Mouse (Mus musculus) CH12.LX (cell line): ENCODE measurements at regions not wholly inside any gene's neighbourhood (a gene's known extent, or its start where the extent isn't known, plus 50 kb on each side); places are given as distances from the start of the nearest gene placed in this dataset.

Experiments used
- DNase-seq: peaks from one replicate; pipeline ENCODE4 v3.0.0-alpha.2; 2013; ENCODE audit errors: extremely low read depth
- H3K27ac ChIP-seq: 2 replicates; pipeline ENCODE4 v1.5.1; 2012; ENCODE audit warnings: low read depth, mild to moderate bottlenecking, control low read depth, moderate library complexity; ENCODE audit not compliant: insufficient read depth
- H3K27me3 ChIP-seq: replicated peaks from 2 replicates; pipeline ENCODE3; 2012; ENCODE audit warnings: inconsistent platforms
- H3K36me3 ChIP-seq, 2 experiments: replicated peaks in 1 of 2; 2 replicates each; pipeline versions ENCODE3 to v1.6.1; 2012; ENCODE audit warnings: inconsistent platforms in 1 of 2, low read length in 1 of 2, mild to moderate bottlenecking in 1 of 2, mixed read lengths in 1 of 2, moderate library complexity in 1 of 2; ENCODE audit not compliant: control insufficient read depth in 1 of 2, insufficient read depth in 1 of 2
- H3K4me1 ChIP-seq, 2 experiments: 2 replicates each; pipeline ENCODE4 v1.6.1; 2012; ENCODE audit warnings: inconsistent platforms in 1 of 2, moderate library complexity in 1 of 2; ENCODE audit not compliant: insufficient read depth in 2 of 2, control insufficient read depth in 1 of 2
- H3K4me2 ChIP-seq: 2 replicates; pipeline ENCODE4 v1.6.1; 2012; ENCODE audit warnings: low read depth, mild to moderate bottlenecking, control low read depth; ENCODE audit not compliant: poor library complexity, insufficient read depth, severe bottlenecking
- H3K4me3 ChIP-seq, 3 experiments: fragments of 150-350 bp in 1 of 3; sonication (generic) in 1 of 3; replicated peaks in 1 of 3; 2 replicates each; pipeline versions ENCODE3 to v1.5.1; 2011 to 2012; ENCODE audit warnings: low read depth in 2 of 3, low read length in 2 of 3, mild to moderate bottlenecking in 2 of 3, moderate library complexity in 2 of 3, control low read depth in 1 of 3, improper control_type of control experiment in 1 of 3, inconsistent platforms in 1 of 3, mixed read lengths in 1 of 3; ENCODE audit not compliant: poor library complexity in 1 of 3
- H3K79me2 ChIP-seq: replicated peaks from 2 replicates; pipeline ENCODE4 v1.6.1; 2012; ENCODE audit warnings: mild to moderate bottlenecking, moderate library complexity; ENCODE audit not compliant: control insufficient read depth, poor library complexity, insufficient read depth, severe bottlenecking; ENCODE audit errors: extremely low read depth
- H3K9ac ChIP-seq: 2 replicates; pipeline ENCODE4 v1.6.1; 2012; ENCODE audit warnings: low read depth, mild to moderate bottlenecking, control low read depth, moderate library complexity; ENCODE audit not compliant: insufficient read depth
- H3K9me3 ChIP-seq: replicated peaks from 2 replicates; pipeline ENCODE3; 2012; ENCODE audit warnings: low read length, inconsistent platforms, mixed read lengths
- BHLHE40 ChIP-seq: IDR thresholded peaks from 2 replicates; pipeline ENCODE4 v1.6.1; 2011; ENCODE audit warnings: mild to moderate bottlenecking, low read depth, low read length, improper control_type of control experiment
- CHD2 ChIP-seq: IDR thresholded peaks from 2 replicates; pipeline ENCODE4 v1.6.1; 2011; ENCODE audit warnings: low read length, improper control_type of control experiment
- CTCF ChIP-seq, 2 experiments: IDR thresholded peaks in 1 of 2; conservative IDR thresholded peaks in 1 of 2; 2 replicates each; pipeline ENCODE4 v1.5.1; 2011 to 2012; ENCODE audit warnings: low read depth in 2 of 2, low read length in 2 of 2, improper control_type of control experiment in 1 of 2, inconsistent platforms in 1 of 2, mild to moderate bottlenecking in 1 of 2, moderate library complexity in 1 of 2
- ELF1 ChIP-seq: IDR thresholded peaks from 2 replicates; pipeline ENCODE4 v1.6.1; 2014; ENCODE audit warnings: low read depth, mild to moderate bottlenecking, inconsistent platforms, low read length, improper control_type of control experiment
- EP300 ChIP-seq: IDR thresholded peaks from 2 replicates; pipeline ENCODE4 v1.6.1; 2011; ENCODE audit warnings: low read length, improper control_type of control experiment
- ETS1 ChIP-seq: conservative IDR thresholded peaks from 2 replicates; pipeline ENCODE4 v1.6.1; 2012; ENCODE audit warnings: low read depth, mild to moderate bottlenecking, inconsistent platforms, low read length, improper control_type of control experiment, moderate library complexity
- GABPA ChIP-seq: IDR thresholded peaks from 2 replicates; pipeline ENCODE4 v1.6.1; 2012; ENCODE audit warnings: low read depth, low read length, improper control_type of control experiment, inconsistent platforms; ENCODE audit not compliant: insufficient replicate concordance
- IRF4 ChIP-seq: IDR thresholded peaks from 2 replicates; pipeline ENCODE4 v1.6.1; 2014; ENCODE audit warnings: low read depth, mild to moderate bottlenecking, inconsistent platforms, low read length, improper control_type of control experiment
- JUN ChIP-seq: IDR thresholded peaks from 2 replicates; pipeline ENCODE4 v1.6.1; 2011; ENCODE audit warnings: low read depth, mild to moderate bottlenecking, low read length, improper control_type of control experiment, moderate library complexity; ENCODE audit not compliant: insufficient read depth
- JUND ChIP-seq: conservative IDR thresholded peaks from 2 replicates; pipeline ENCODE4 v1.6.1; 2011; ENCODE audit warnings: low read depth, low read length, improper control_type of control experiment
- KAT2A ChIP-seq: IDR thresholded peaks from 2 replicates; pipeline ENCODE4 v1.6.1; 2012; ENCODE audit warnings: low read length, improper control_type of control experiment, inconsistent platforms; ENCODE audit not compliant: insufficient replicate concordance
- MAZ ChIP-seq: IDR thresholded peaks from 2 replicates; pipeline ENCODE4 v1.6.1; 2012; ENCODE audit warnings: low read depth, mild to moderate bottlenecking, inconsistent platforms, low read length, improper control_type of control experiment, moderate library complexity
- MEF2A ChIP-seq: IDR thresholded peaks from 2 replicates; pipeline ENCODE4 v1.6.1; 2014; ENCODE audit warnings: low read depth, mild to moderate bottlenecking, inconsistent platforms, low read length, improper control_type of control experiment, borderline replicate concordance
- MXI1 ChIP-seq: IDR thresholded peaks from 2 replicates; pipeline ENCODE4 v1.6.1; 2011; ENCODE audit warnings: mild to moderate bottlenecking, low read depth, low read length, improper control_type of control experiment
- MYC ChIP-seq: IDR thresholded peaks from 2 replicates; pipeline ENCODE4 v1.6.1; 2011; ENCODE audit warnings: low read depth, mild to moderate bottlenecking, improper control_type of control experiment, low read length
- NELFE ChIP-seq: IDR thresholded peaks from 2 replicates; pipeline ENCODE4 v1.6.1; 2011; ENCODE audit warnings: low read depth, low read length, improper control_type of control experiment
- NRF1 ChIP-seq: IDR thresholded peaks from 2 replicates; pipeline ENCODE4 v1.6.1; 2014; ENCODE audit warnings: low read depth, mild to moderate bottlenecking, inconsistent platforms, low read length, improper control_type of control experiment, moderate library complexity
- PAX5 ChIP-seq: IDR thresholded peaks from 2 replicates; pipeline ENCODE4 v1.6.1; 2012; ENCODE audit warnings: low read length, inconsistent platforms, mixed read lengths
- POLR2AphosphoS2 ChIP-seq: IDR thresholded peaks from 2 replicates; pipeline ENCODE4 v1.6.1; 2011; ENCODE audit warnings: low read depth, low read length, improper control_type of control experiment
- RAD21 ChIP-seq: IDR thresholded peaks from 2 replicates; pipeline ENCODE4 v1.6.1; 2011; ENCODE audit warnings: low read depth, mild to moderate bottlenecking, low read length, improper control_type of control experiment, moderate library complexity
- SIN3A ChIP-seq: IDR thresholded peaks from 2 replicates; pipeline ENCODE4 v1.6.1; 2012; ENCODE audit warnings: low read length, improper control_type of control experiment, inconsistent platforms
- SMC3 ChIP-seq: IDR thresholded peaks from 2 replicates; pipeline ENCODE4 v1.6.1; 2011; ENCODE audit warnings: low read depth, low read length, improper control_type of control experiment
- TBP ChIP-seq: conservative IDR thresholded peaks from 2 replicates; pipeline ENCODE4 v1.6.1; 2011; ENCODE audit warnings: low read depth, low read length, improper control_type of control experiment
- TCF12 ChIP-seq: IDR thresholded peaks from 2 replicates; pipeline ENCODE4 v1.6.1; 2014; ENCODE audit warnings: low read depth, mild to moderate bottlenecking, inconsistent platforms, low read length, improper control_type of control experiment
- UBTF ChIP-seq: IDR thresholded peaks from 2 replicates; pipeline ENCODE4 v1.6.1; 2012; ENCODE audit warnings: low read depth, mild to moderate bottlenecking, inconsistent platforms, low read length, improper control_type of control experiment, moderate library complexity
- USF1 ChIP-seq: IDR thresholded peaks from 2 replicates; pipeline ENCODE4 v1.6.1; 2014; ENCODE audit warnings: low read depth, mild to moderate bottlenecking, inconsistent platforms, low read length, improper control_type of control experiment
- USF2 ChIP-seq: conservative IDR thresholded peaks from 2 replicates; pipeline ENCODE4 v1.6.1; 2011; ENCODE audit warnings: low read depth, low read length, improper control_type of control experiment
- ZC3H11A ChIP-seq: IDR thresholded peaks from 2 replicates; pipeline ENCODE4 v1.6.1; 2012; ENCODE audit warnings: low read depth, mild to moderate bottlenecking, inconsistent platforms, low read length, improper control_type of control experiment
- ZKSCAN1 ChIP-seq: IDR thresholded peaks from 2 replicates; pipeline ENCODE4 v1.6.1; 2012; ENCODE audit warnings: low read depth, inconsistent platforms, low read length, improper control_type of control experiment, borderline replicate concordance
- ZNF384 ChIP-seq: IDR thresholded peaks from 2 replicates; pipeline ENCODE4 v1.6.1; 2012; ENCODE audit warnings: low read depth, low read length, improper control_type of control experiment, inconsistent platforms
- dilution Hi-C: fragments of 300-500 bp; cut with MboI; formaldehyde crosslinking; loops from 2 replicates; pipeline ENCODE4 v1.14.3; 2020; ENCODE audit warnings: low sequenced_read_pairs; ENCODE audit not compliant: extremely low pct_unique_long_range_greater_than_20kb, extremely low pct_ligation_motif_present
- in situ Hi-C: fragments of 300-500 bp; cut with MboI; formaldehyde crosslinking; loops from 3 replicates; pipeline ENCODE4 v1.14.3; 2019; ENCODE audit warnings: low sequenced_read_pairs, low pct_ligation_motif_present, low pct_unique_long_range_greater_than_20kb, mixed read lengths

GRCm38 (mm10) chr1:3813071-3813470, 994.6 kb upstream of the Gm37988 start:
- in situ Hi-C loops: no loop called here
- no peak overlapping the region for H3K4me2 ChIP-seq
- H3K4me1 ChIP-seq: peaks cover 0 to 24% of the 10 kb centered on the region in 2 experiments; a peak in 2 of 4 replicates
- TF ChIP-seq MYC: no peak
- no peak for TF ChIP-seq CTCF (conservative IDR thresholded peaks at IDR 0.05 in 1 of 2, IDR thresholded peaks at IDR 0.05 in 1 of 2; ENCODE audit: low read depth in 2 of 2, low read length in 2 of 2)
- TF ChIP-seq USF2: no peak
- TF ChIP-seq PAX5: no peak
- TF ChIP-seq NELFE: no peak
- TF ChIP-seq BHLHE40: no peak
- TF ChIP-seq RAD21: no peak
- no peak for TF ChIP-seq MEF2A
- TF ChIP-seq GABPA: no peak
- no peak for TF ChIP-seq ELF1
- TF ChIP-seq UBTF: no peak
- TF ChIP-seq TCF12: no peak
- TF ChIP-seq JUN: no peak
- TF ChIP-seq CHD2: no peak
- no peak for TF ChIP-seq KAT2A
- dilution Hi-C loops: no loop called here
- H3K9me3 ChIP-seq: no peaks in the 10 kb centered on the region
- no peaks in the 10 kb centered on the region for H3K79me2 ChIP-seq
- H3K9ac ChIP-seq: no peak overlapping the region
- no peaks in the 10 kb centered on the region for H3K36me3 ChIP-seq
- H3K27me3 ChIP-seq: no peaks in the 10 kb centered on the region
- H3K4me3 ChIP-seq: no peak overlapping the region
- no peak overlapping the region for H3K27ac ChIP-seq
- DNase-seq: peak; percentile 51

- H3K27me3 ChIP-seq: no peaks in the 10 kb centered on the region
Measured at GRCm38 (mm10) chr1:3842021-3842420, 965.7 kb upstream of the Gm37988 start.

More at GRCm38 (mm10) chr1:3842021-3842420, 965.7 kb upstream of the Gm37988 start:
- TF ChIP-seq ZNF384 (no peak), USF1 (no peak), CHD2 (no peak), POLR2AphosphoS2 (no peak), IRF4 (no peak), EP300 (no peak), JUN (no peak), MAZ (no peak), JUND (no peak), NRF1 (no peak), TBP (no peak), ETS1 (no peak), ZKSCAN1 (no peak), SMC3 (no peak), SIN3A (no peak), ZC3H11A (no peak), MXI1 (no peak)
- no peak for DNase-seq
- Histone ChIP-seq H3K4me2 (no peak overlapping the region), H3K9ac (no peak overlapping the region), H3K27ac (no peak overlapping the region), H3K4me1 (peaks cover 0 to 17% of the 10 kb centered on the region in 2 experiments; a peak in 2 of 4 replicates), H3K9me3 (no peaks in the 10 kb centered on the region), H3K4me3 (no peak overlapping the region), H3K36me3 (no peaks in the 10 kb centered on the region), H3K79me2 (no peaks in the 10 kb centered on the region)
- in situ Hi-C loops (no loop called here), dilution Hi-C loops (no loop called here)
